Mouse (Mus musculus): Measurements from ENCODE around the gene Scin.

Scin gene

DNA sequence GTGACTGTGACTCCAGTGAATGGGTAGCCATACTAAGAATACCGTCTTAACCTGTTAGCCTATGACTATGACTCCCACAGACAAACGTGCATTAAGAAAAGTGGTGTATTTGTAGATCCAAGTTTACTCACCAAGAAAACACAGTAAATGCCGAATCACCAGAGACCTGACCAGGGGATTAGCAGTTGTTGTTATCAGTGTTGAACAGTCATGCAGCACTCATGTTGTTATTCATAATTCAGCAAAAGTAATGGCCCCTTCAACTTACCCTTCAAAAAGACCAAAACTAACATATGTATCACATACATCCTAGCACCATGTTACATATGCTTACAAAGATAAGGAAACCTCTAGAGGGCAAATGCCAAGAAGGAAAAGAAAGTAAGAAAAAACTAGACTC, 106.6 kb downstream of the Scin start:
- no peak for DNase-seq (ENCODE audit: low read depth, low spot score)

DNA sequence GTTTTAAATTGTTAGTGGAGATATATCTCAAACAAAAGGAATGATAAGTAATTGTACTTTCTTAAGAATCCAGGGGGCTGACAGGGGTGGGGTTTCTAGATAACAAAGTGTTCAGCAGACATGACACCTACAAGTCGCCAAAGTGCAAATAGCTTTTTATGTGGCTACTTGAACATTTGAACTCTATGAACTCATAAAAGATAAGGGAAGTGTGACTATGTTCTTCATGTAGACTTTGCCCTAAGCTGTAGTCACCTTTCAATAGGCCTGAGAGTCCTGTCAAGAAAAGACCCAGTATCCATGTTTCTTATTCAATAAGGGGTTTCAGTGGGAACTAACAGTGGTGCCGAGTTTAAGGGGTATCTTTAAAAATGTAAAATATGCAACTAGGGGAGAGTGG, 110.1 kb downstream of the Scin start:
- DNase-seq (ENCODE audit: low read depth, low spot score) = no peak

DNA sequence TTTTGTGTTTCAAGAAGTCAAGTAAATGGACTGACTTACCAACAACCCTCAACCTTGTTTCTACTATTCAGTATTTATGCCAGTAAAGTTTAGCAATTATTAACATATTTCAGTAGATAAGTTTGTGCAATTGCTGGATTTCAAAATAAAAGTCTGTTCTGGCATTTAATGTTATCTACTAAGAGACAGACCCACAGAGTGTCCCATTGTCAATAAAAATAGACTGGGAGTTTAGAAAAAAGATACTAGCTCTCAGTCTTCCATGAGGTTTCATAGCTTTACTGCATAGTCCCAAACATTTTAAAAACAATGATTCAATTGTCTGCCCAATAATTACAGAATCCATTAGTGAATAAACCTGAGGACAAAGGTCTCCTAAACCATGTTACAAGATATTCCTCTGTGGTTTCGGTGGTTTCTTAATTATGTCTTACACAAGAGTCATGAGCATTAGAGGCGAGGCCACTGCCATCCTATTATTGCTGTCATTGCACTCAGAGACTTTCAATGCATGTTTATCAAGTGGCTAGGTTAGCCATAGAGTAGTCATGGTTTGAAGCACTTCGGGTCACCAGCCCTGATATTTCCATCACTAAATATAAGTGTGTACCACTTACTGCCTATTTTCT, 110.9 kb downstream of the Scin start:
- DNase-seq (ENCODE audit: low read depth, low spot score) = no peak

DNA sequence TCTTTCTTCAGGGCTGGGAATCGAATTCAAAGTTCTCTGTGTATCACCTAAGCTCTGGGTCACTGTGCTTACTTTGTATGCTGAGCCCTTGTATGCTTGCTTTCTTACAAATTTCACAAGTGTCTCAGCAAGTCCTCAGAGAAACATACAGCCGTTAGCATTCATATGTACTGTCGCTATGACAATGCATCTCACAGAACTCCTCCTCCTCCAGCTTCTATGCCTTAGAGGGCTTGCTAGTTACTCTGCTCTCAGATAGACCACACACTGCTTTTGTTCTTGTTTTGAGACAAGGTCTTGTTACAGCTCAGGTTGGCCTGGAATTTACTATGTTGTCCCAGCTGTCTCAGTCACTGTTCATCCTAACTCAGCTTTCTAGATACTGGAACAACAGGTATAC, 111.7 kb downstream of the Scin start:
- no peak for DNase-seq (ENCODE audit: low read depth, low spot score)

DNA sequence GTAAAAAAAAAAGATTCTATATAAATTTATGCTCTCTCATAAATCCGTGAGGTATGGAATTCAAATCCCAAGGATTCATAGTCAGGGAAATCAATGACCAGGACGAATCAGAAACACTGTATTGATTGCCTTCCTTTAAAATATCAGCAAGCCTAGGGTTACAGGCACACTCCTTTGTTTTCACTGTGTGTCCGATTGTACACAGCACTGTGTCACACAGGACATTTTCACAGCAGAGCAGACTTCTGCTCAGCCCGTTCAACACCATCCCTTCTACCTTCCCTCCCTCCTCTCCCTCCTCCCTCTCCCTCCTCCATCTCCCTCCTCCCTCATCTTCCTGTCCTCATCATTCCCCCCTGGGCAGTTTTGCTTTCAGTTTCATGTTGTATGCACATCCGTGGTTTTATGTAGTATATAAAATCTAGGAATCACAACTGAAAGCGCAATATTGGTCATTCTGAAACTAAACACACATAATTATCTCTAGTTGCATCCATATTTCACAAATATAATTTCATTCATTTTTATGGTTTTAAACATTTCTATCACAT, 116.0 kb downstream of the Scin start:
- DNase-seq (ENCODE audit: low read depth, low spot score) = no peak

DNA sequence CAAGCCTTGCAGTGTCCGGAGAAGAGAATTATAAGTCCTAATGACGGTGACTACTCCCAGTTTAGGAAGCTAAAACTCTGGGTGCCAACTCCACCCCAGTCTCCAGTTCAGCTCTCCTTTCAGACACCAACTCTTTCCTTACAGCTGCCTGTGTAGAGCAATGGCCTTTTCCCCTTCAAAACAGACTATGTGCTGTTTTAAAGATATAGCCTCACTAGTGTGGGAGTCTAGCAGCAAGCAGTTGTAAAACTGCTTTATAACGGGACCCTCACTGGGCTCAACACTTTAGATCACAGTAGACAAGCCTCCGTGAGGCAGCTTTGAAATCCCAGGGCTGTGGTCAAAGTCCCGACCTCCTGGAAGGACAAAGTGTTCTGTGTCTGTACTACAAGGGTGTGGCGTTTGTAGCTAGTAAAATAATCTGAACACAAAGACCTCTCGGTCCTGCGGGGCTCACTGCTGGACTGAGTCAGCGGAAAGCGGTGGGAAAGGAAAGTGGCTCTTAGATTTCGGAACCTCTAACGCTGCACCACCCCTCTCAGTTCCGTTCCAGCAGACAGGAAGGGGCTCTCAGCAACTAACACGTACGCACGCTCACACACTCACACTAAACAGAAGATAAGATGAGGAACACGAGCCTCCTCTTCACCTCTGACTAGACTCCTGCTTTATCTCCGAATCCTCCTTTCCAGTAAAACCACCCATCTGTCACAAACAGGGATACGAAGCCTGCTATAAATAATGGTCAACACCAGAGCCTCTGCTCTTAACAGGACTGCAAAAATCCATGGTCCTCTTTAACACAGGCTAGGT, 117.2 kb downstream of the Scin start:
- DNase-seq (ENCODE audit: low read depth, low spot score) = no peak

DNA sequence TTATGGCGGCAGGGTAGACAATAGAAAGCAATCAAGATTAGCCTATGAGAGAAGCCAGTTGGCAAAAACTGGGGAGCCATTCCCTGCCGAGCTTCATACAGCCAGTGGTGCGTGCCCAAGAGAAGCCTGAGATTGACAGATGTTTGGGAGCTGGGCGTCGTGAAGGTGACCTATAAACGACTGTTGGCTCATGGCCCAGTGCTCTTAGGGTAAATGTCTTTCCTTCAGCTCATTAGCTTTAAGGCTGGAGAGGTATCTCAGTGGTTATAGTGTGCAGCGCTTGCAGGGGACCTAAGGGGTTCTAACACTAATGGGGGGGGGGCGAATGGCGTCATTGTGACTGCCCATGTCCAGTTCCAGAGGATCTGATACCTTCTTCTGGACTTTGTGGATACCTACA, 118.0 kb downstream of the Scin start:
- DNase-seq (ENCODE audit: low read depth, low spot score) = no peak

DNA sequence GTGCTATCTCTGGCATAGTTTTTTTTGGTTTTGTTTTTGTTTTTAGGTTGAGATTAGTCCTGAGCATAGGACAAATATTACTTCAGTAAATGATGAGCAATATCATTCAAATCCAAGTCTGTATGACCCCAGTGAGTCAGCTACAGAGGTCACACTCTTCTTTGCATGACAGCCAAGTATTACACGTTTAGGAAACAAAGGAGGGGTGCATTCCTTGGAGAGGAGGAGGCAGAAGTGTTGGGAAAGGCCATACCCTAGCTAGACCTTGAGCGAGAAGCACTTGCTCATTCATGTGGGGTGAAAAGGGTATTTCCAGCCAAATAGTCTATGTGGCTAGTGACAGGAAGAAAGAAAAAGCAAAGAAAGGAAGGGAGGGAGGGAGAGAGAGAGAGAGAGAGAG, 124.2 kb downstream of the Scin start:
- DNase-seq (ENCODE audit: low read depth, low spot score) = no peak
